Mouse (Mus musculus) embryonic fibroblast, embryonic 13.5 days (primary cell): Measurements from ENCODE around the gene Vwc2.

Source experiments
- CTCF ChIP-seq: IDR thresholded peaks from 2 replicates; pipeline ENCODE4 v1.5.1; 2011; ENCODE audit warnings: mild to moderate bottlenecking, control low read depth, low read length, moderate library complexity, borderline replicate concordance; ENCODE audit not compliant: insufficient read depth
- POLR2A ChIP-seq: IDR thresholded peaks from 2 replicates; pipeline ENCODE4 v1.6.1; 2011; ENCODE audit warnings: low read depth, mild to moderate bottlenecking, control low read depth, low read length, moderate library complexity

DNA sequence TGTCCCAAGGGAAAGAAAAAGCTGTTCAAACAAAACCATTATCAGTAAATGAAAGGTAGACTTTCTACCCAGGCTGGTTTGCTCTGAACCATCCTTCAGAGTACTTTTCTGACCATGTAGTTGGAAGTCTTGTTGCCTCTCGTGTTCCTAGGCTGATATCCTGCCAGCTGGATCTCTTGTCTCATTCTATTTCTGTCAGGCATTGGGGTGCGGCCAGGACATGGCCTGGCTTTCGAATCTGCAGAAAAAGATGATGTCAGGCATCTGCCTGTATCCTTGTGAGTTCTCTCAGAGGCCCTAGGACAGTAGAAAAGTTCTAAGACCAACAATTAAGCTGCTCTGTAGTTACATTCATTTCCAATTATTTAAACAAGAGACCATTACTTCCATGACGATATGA lies 8.8 kb downstream of the Vwc2 start:
- TF ChIP-seq POLR2A (no peak), CTCF (no peak)
